Mouse (Mus musculus) kidney, adult 2 months (tissue): Measurements from ENCODE around the gene Shb.

Experiments used
- CTCF ChIP-seq: fragments of 200-500 bp; conservative IDR thresholded peaks from 2 replicates; pipeline ENCODE4 v1.5.1; 2011; ENCODE audit warnings: low read depth, mild to moderate bottlenecking, control low read depth, low read length, moderate library complexity, mixed read lengths; ENCODE audit not compliant: insufficient read depth, insufficient read length
- POLR2A ChIP-seq: fragments of 200-500 bp; IDR thresholded peaks from one replicate; pipeline ENCODE4 v1.6.1; 2011; ENCODE audit warnings: low read depth, low read length, control low read depth

GRCm38 (mm10) chr4:45524602-45525001 lies 7.7 kb downstream of the Shb start:
- TF ChIP-seq CTCF (no peak), POLR2A (no peak)
